Comparison of ENCODE assay signal across 14 mouse cellular contexts in genomic region chr13:99227456-99228250, GRCm38 (mm10).
"Had no signal": no experiment of that assay in that cellular context is flagged by ENCODE, and none has a peak within 500 bp of the region (broad histone marks: within the 10 kb centered on the region; RNA-seq: fewer than 3 reads in every experiment).

No protein-coding gene starts in this region.

- DNase-seq: kidney, postnatal 4 days; liver; lung, postnatal 14 days; right cerebral cortex, postnatal 14 days; thymus, adult 2 months; thymus, postnatal 25 days had no signal

- H3K36me3 ChIP-seq: limb, embryonic 12.5 days; lung, embryonic 15.5 days; midbrain, embryonic 12.5 days; stomach, embryonic 15.5 days had no signal

- H3K4me3 ChIP-seq: layer of hippocampus, adult 2 months; limb, embryonic 12.5 days; lung, embryonic 15.5 days; megakaryocyte, embryonic 14.5 days; midbrain, embryonic 12.5 days; stomach, embryonic 15.5 days had no signal

- H3K4me2 ChIP-seq: limb, embryonic 12.5 days; lung, embryonic 15.5 days; midbrain, embryonic 12.5 days; stomach, embryonic 15.5 days had no signal

- H3K9ac ChIP-seq: limb, embryonic 12.5 days; lung, embryonic 15.5 days; midbrain, embryonic 12.5 days; stomach, embryonic 15.5 days had no signal

- H3K27me3 ChIP-seq: limb, embryonic 12.5 days; lung, embryonic 15.5 days; midbrain, embryonic 12.5 days; stomach, embryonic 15.5 days had no signal

- H3K27ac ChIP-seq: kidney, postnatal 0 days; layer of hippocampus, adult 2 months; limb, embryonic 12.5 days; lung, embryonic 15.5 days; macrophage; midbrain, embryonic 12.5 days; stomach, embryonic 15.5 days had no signal

- H3K9me3 ChIP-seq: limb, embryonic 12.5 days; lung, embryonic 15.5 days; midbrain, embryonic 12.5 days; stomach, embryonic 15.5 days had no signal

- H3K4me1 ChIP-seq: megakaryocyte, embryonic 14.5 days; midbrain, embryonic 12.5 days; stomach, embryonic 15.5 days had no signal
